Mouse (Mus musculus) limb, embryonic 11.5 days (tissue): Measurements from ENCODE around the gene Gm9195. TPM values are rescaled to one million over a fixed set of nuclear protein-coding genes. Genes with fewer than 3 reads are reported as not detected.

Source experiments
- ATAC-seq: fragments of 200-750 bp; cut with Nextera tagmentation; 2 replicates; pipeline ENCODE4 v1.8.0; 2017; ENCODE audit warnings: low read depth; ENCODE audit not compliant: insufficient number of reproducible peaks, low FRiP score, low TSS enrichment
- DNase-seq: peaks from one replicate; pipeline ENCODE4 v3.0.0-alpha.2; 2015; ENCODE audit warnings: low spot score
- H3K27ac ChIP-seq: fragments of 300-500 bp; sonication (generic); replicated peaks from 2 replicates; pipeline ENCODE4 v1.5.1; 2014; ENCODE audit warnings: low read depth, mild to moderate bottlenecking, low read length
- H3K27me3 ChIP-seq: fragments of 300-500 bp; sonication (generic); 2 replicates; pipeline ENCODE4 v1.6.1; 2014; ENCODE audit warnings: mild to moderate bottlenecking, low read length, mixed read lengths; ENCODE audit not compliant: control insufficient read depth, insufficient read depth
- H3K36me3 ChIP-seq: fragments of 300-500 bp; sonication (generic); 2 replicates; pipeline ENCODE4 v1.6.1; 2014; ENCODE audit warnings: mild to moderate bottlenecking, low read length, moderate library complexity, mixed read lengths; ENCODE audit not compliant: control insufficient read depth, insufficient read depth
- H3K4me1 ChIP-seq: fragments of 300-500 bp; sonication (generic); 2 replicates; pipeline ENCODE4 v1.6.1; 2014; ENCODE audit warnings: low read length, mixed read lengths; ENCODE audit not compliant: control insufficient read depth, insufficient read depth
- H3K4me2 ChIP-seq: fragments of 300-500 bp; sonication (generic); 2 replicates; pipeline ENCODE4 v1.6.1; 2014; ENCODE audit warnings: low read depth, mild to moderate bottlenecking, moderate library complexity; ENCODE audit not compliant: severe bottlenecking
- H3K4me3 ChIP-seq: fragments of 300-500 bp; sonication (generic); 2 replicates; pipeline ENCODE4 v1.5.1; 2014; ENCODE audit warnings: low read depth, low read length
- H3K9ac ChIP-seq: fragments of 300-500 bp; sonication (generic); 2 replicates; pipeline ENCODE4 v1.6.1; 2014; ENCODE audit warnings: mild to moderate bottlenecking, low read length
- H3K9me3 ChIP-seq: fragments of 300-500 bp; sonication (generic); 2 replicates; pipeline ENCODE4 v1.6.1; 2016; ENCODE audit warnings: low read length; ENCODE audit not compliant: control insufficient read depth
- WGBS: fragments of 180-500 bp; shearing (Covaris S2); extraction: QIAGEN DNeasy Blood & Tissue Kit; methylation state at CpG from one replicate; pipeline ENCODE4 v1.1.7; 2014; 5-methylcytosine and 5-hydroxymethylcytosine counted together
- polyA plus RNA-seq: library from polyadenylated mRNA; unstranded; fragments of >200 nt; fragmentation: Nextera tagmentation; extraction: Ambion mirVana; gene quantifications from 2 replicates; pipeline ENCODE4 v1.2.1, GENCODE M21; 2014

Gm9195 gene
- polyA plus RNA-seq, 1 experiment from 2014 or later, result not detected

DNA sequence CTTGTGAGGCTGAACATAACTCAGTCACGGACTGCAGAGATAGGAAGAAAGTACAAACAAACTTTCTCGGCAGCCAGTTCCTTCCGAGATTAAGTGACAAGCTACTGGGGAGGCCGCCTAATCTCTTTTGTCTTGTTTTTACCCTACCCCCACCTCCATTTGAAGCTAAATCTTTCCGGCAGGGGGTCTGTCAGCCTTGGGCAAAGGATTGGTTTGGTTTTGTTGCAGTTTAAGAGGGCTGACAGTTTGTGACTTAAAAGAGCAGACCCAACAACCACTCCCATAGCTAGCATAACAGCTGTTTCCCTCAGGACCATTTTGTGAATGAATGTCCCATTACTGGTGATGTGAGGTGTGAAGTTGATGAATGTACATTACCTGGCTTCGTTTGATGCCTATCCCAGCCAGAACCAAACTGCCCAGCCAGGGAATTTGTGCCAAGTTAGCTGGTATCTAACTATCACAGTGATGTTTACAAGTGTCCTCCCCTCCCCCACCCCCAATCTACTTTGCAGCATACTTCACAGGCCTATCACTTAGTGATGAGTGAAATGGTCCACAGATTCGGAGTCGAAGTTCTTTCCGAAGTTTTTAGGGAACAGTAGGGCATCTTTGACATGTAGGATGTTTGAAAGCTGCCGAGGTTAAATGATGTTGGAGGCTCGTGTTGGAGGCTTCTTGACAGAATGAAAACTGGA, 15.2 kb upstream of the Gm9195 start:
- Histone ChIP-seq H3K4me3 (peak overlapping the region; percentile 20), H3K27me3 (no peaks in the 10 kb centered on the region), H3K27ac (no peak overlapping the region), H3K9ac (peak overlapping the region; percentile 17; the same call in 1 of the 2 replicates), H3K4me1 (no peaks in the 10 kb centered on the region), H3K9me3 (no peaks in the 10 kb centered on the region), H3K4me2 (peak overlapping the region; percentile 46), H3K36me3 (no peaks in the 10 kb centered on the region)
- DNase-seq, result no peak
- 13% methylated on average over 11 of the region's 11 CpGs for WGBS
- ATAC-seq, result no peak

DNA sequence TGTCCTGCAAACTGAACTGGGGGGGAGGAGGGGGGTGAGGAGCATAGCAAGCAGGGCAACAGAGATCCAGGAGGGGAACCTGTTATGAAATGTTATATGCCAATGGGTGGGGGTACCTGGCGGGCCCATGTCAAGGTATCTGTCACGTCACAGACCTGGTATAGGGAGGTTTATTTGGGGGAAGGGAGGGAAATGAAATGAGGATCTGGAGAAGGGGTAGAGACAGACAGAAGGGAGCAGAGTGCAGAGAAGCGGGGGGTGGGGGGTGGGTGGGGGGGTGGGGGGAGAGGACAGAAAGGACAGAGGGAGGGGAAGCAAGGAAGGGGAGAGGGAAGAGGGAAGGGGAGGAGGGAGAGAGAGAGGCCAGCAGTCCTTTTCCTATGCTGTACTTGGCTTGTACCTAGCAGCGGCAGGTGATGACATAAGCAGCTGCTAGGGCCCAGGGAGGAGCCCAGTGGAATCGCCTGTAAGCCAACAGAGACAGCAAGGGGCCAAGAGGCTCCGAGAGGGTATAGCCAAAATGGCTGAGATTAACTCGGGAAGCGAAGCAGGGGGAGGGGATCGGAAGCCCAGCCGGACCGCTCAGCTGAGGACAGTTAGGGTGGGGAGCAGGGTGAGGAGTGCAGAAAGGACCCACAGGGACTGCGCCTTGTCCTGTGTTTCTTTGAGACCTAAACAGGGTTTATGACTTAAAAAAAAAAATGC, 14.5 kb upstream of the Gm9195 start:
- peak overlapping the region; percentile 17; the same call in 1 of the 2 replicates for H3K9ac ChIP-seq
- no peaks in the 10 kb centered on the region for H3K4me1 ChIP-seq
- peak overlapping the region; percentile 20 for H3K4me3 ChIP-seq
- H3K36me3 ChIP-seq, result no peaks in the 10 kb centered on the region
- H3K27me3 ChIP-seq, result no peaks in the 10 kb centered on the region
- DNase-seq (peak; percentile 53), ATAC-seq (peak; percentile 60; the same call in 1 of the 2 replicates)
- H3K9me3 ChIP-seq, result no peaks in the 10 kb centered on the region
- no peak overlapping the region for H3K27ac ChIP-seq
- 9% methylated on average over 12 of the region's 12 CpGs for WGBS
- H3K4me2 ChIP-seq, result peak overlapping the region; percentile 46

DNA sequence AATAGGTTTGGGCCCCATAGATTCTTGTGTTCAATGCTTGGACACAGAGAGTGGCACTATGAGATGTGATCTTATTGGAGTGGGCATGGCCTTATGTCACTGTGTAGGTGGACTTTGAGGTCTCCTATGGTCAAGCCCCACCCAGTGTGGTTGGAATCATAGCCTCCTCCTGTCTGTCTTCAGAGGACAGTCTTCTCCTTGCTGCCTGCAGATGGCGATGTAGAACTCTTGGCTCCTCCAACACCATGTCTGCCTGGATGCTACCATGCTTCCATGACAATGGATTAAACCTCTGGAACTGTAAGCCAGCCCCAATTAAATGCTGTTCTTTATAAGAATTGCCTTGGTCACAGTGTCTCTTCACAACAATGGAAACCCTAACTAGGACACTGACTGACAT, 13.3 kb upstream of the Gm9195 start:
- no peak for ATAC-seq

GRCm38 (mm10) chr14:72503241-72503640, 11.6 kb upstream of the Gm9195 start:
- Histone ChIP-seq H3K4me3 (no peak overlapping the region), H3K4me1 (no peaks in the 10 kb centered on the region), H3K4me2 (no peak overlapping the region), H3K27me3 (no peaks in the 10 kb centered on the region), H3K9ac (no peak overlapping the region), H3K36me3 (no peaks in the 10 kb centered on the region), H3K9me3 (no peaks in the 10 kb centered on the region), H3K27ac (no peak overlapping the region)
- no peak for DNase-seq
- no peak for ATAC-seq
- WGBS, result 53% methylated on average over 6 of the region's 6 CpGs

More for the DNA sequence above, 13.3 kb upstream of the Gm9195 start:
- 88% methylated on average over 1 of the region's 1 CpGs for WGBS
- Histone ChIP-seq H3K9ac (no peak overlapping the region), H3K36me3 (no peaks in the 10 kb centered on the region), H3K4me2 (no peak overlapping the region), H3K27ac (no peak overlapping the region), H3K9me3 (no peaks in the 10 kb centered on the region), H3K4me1 (no peaks in the 10 kb centered on the region), H3K4me3 (no peak overlapping the region), H3K27me3 (no peaks in the 10 kb centered on the region)
- no peak for DNase-seq

DNA sequence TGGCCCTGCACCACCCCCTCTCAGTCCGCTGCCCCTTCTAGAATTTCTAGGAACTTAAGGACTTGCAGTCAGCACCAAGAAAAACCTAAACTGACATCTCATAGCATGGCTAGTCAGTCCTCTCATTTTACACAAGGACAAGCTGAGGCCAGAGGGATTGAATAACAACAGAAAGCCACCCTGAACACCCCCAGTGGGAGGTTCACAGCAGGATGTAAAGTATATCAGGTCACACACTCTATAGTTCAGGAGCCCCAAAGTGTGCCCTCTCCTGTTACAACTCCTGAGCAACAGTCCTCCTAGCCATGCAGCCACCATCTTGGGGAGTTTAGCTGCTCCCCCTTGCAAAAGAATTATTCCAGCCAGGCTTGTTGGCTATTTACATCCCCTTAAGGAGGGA, 2.1 kb upstream of the Gm9195 start:
- DNase-seq, result no peak

DNA sequence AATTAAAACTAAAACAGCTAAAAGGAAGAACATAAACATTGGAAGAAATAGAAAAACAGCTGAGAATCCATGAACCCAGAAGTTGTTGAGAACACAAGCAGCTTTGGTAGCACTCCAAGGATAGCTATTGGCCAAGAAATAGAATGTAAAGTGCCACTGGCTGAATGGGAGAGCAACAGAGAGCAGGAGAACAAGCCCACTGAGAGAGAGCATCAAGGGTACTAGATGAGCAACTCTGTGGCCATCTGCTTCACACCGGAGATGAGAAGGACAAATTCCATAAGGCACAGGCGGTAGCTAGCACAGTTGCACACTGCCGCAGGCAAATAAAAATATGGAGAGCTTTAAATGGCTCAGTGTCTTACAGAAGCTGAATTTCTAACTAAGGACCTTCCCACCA, 1.3 kb downstream of the Gm9195 start:
- DNase-seq, result no peak
- H3K4me1 ChIP-seq, result no peaks in the 10 kb centered on the region
- H3K9ac ChIP-seq, result no peak overlapping the region
- H3K4me2 ChIP-seq, result no peak overlapping the region
- H3K9me3 ChIP-seq, result no peaks in the 10 kb centered on the region
- 94% methylated on average over 3 of the region's 3 CpGs for WGBS
- no peak for ATAC-seq
- H3K36me3 ChIP-seq, result no peaks in the 10 kb centered on the region
- H3K4me3 ChIP-seq, result no peak overlapping the region
- H3K27me3 ChIP-seq, result no peaks in the 10 kb centered on the region
- no peak overlapping the region for H3K27ac ChIP-seq

More for the DNA sequence above, 2.1 kb upstream of the Gm9195 start:
- Histone ChIP-seq H3K36me3 (no peaks in the 10 kb centered on the region), H3K4me1 (no peaks in the 10 kb centered on the region), H3K4me2 (no peak overlapping the region), H3K27ac (no peak overlapping the region), H3K9me3 (no peaks in the 10 kb centered on the region), H3K9ac (no peak overlapping the region), H3K4me3 (no peak overlapping the region), H3K27me3 (no peaks in the 10 kb centered on the region)
- 88% methylated on average over 1 of the region's 1 CpGs for WGBS
- no peak for ATAC-seq

- Histone ChIP-seq H3K9ac (no peak overlapping the region), H3K36me3 (no peaks in the 10 kb centered on the region), H3K4me2 (no peak overlapping the region), H3K9me3 (no peaks in the 10 kb centered on the region), H3K4me1 (no peaks in the 10 kb centered on the region), H3K27me3 (no peaks in the 10 kb centered on the region), H3K4me3 (no peak overlapping the region), H3K27ac (no peak overlapping the region)
- WGBS, result 83% methylated on average over 1 of the region's 1 CpGs
- ATAC-seq (no peak), DNase-seq (no peak)
These were observed 17.1 kb downstream of the Gm9195 start for GRCm38 (mm10) chr14:72474501-72474900.

DNA sequence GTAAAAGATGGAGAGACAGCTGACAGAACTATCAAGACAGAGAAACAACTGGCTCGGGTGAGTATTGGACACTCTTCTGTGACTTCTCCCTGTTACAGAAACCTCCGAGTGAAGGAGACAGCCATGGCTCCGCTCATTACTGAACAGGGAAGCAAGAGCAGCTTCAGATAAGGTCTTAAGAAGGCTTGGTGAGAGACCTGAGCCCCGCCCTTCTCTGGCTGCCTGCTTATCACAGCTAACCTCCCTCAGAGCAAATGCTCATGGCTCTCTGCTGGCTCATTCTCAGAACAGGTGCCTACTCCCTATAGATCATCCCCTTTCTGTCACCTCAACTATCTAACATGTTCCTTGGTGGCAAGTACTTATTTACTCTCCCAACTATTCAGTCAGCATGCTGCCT, 23.2 kb downstream of the Gm9195 start:
- ATAC-seq (no peak), DNase-seq (no peak)
- no peaks in the 10 kb centered on the region for H3K9me3 ChIP-seq
- no peaks in the 10 kb centered on the region for H3K36me3 ChIP-seq
- H3K9ac ChIP-seq, result no peak overlapping the region
- H3K27me3 ChIP-seq, result no peaks in the 10 kb centered on the region
- no peak overlapping the region for H3K4me3 ChIP-seq
- H3K4me2 ChIP-seq, result no peak overlapping the region
- 87% methylated on average over 4 of the region's 4 CpGs for WGBS
- H3K4me1 ChIP-seq, result no peaks in the 10 kb centered on the region
- no peak overlapping the region for H3K27ac ChIP-seq
